Mouse (Mus musculus) Patski (cell line): Measurements from ENCODE around the gene Zfp366. TPM values are rescaled to one million over a fixed set of nuclear protein-coding genes. Genes with fewer than 3 reads are reported as not detected.

ENCODE experiments used
- ATAC-seq: fragments of 100-300 bp; one replicate; pipeline ENCODE4 v1.8.0; 2021
- CTCF ChIA-PET: fragments of 350-600 bp; sonication (Branson Sonifier 250); formaldehyde crosslinking; loops from one replicate; lab custom pipeline; 2022; ENCODE audit warnings: inconsistent platforms; lab: Charles Lee
- POLR2A ChIA-PET: fragments of 350-600 bp; sonication (Branson Sonifier 250); formaldehyde crosslinking; loops from one replicate; lab custom pipeline; 2022; ENCODE audit warnings: antibody characterized with exemption, inconsistent platforms; lab: Charles Lee
- DNase-seq: peaks from one replicate; pipeline ENCODE4 v3.0.0-alpha.2; 2011; ENCODE audit warnings: low read depth, low spot score
- H3K27me3 ChIP-seq: fragments of 371-371 bp; one replicate; pipeline ENCODE4 v1.5.1; 2021
- CTCF ChIP-seq: fragments of 100-300 bp; IDR thresholded peaks from one replicate; pipeline ENCODE4 v1.5.1; 2021
- in situ Hi-C: fragments of 300-500 bp; cut with MboI; formaldehyde crosslinking; loops from 3 replicates; pipeline ENCODE4 v1.11.1; 2018; ENCODE audit warnings: low pct_unique_long_range_greater_than_20kb, mixed read lengths
- polyA plus RNA-seq: library from polyadenylated mRNA; unstranded; gene quantifications from one replicate; pipeline ENCODE4 v1.2.3, GENCODE M21; 2021

Gene Zfp366
- polyA plus RNA-seq, 1 experiment from 2014 or later, result 0.01 TPM

- TF ChIP-seq CTCF, result no peak
- no peak for DNase-seq
- ATAC-seq, result no peak
- ChIA-PET CTCF (interaction anchor here (0.8 to 1.3 kb wide), 2 partner anchors 15 to 39 kb away, joined by 3 read pairs; no protein-coding TSS in a partner anchor), POLR2A (no interaction called here)
- H3K27me3 ChIP-seq, result no peaks in the 10 kb centered on the region
- in situ Hi-C loops, result no loop called here
These were observed 52.5 kb downstream of the Zfp366 start for GRCm38 (mm10) chr13:99237122-99237521.

GRCm38 (mm10) chr13:99237841-99238216 is 53.2 kb downstream of the Zfp366 start:
- in situ Hi-C loops, result no loop called here
- no peak for TF ChIP-seq CTCF
- ChIA-PET CTCF (interaction anchor here (0.8 kb wide), 1 partner anchor 40 kb away, joined by 3 read pairs; no protein-coding TSS in a partner anchor), POLR2A (interaction anchor here (1.0 kb wide), 1 partner anchor 42 kb away, joined by 3 read pairs; no protein-coding TSS in a partner anchor)
- no peaks in the 10 kb centered on the region for H3K27me3 ChIP-seq
- ATAC-seq, result no peak
- DNase-seq, result no peak

GRCm38 (mm10) chr13:99238217-99239160 is 53.9 kb downstream of the Zfp366 start:
- no peak for DNase-seq
- no peak for TF ChIP-seq CTCF
- CTCF ChIA-PET, result no interaction called here

GRCm38 (mm10) chr13:99239161-99239530 is 54.5 kb downstream of the Zfp366 start:
- ChIA-PET POLR2A (no interaction called here), CTCF (no interaction called here)
- ATAC-seq, result no peak
- no peak for TF ChIP-seq CTCF
- H3K27me3 ChIP-seq, result no peaks in the 10 kb centered on the region
- in situ Hi-C loops, result no loop called here
- DNase-seq, result no peak

More at GRCm38 (mm10) chr13:99238217-99239160, 53.9 kb downstream of the Zfp366 start:
- ATAC-seq, result peak; percentile 40
- POLR2A ChIA-PET, result interaction anchor here (1.0 kb wide), 1 partner anchor 43 kb away, joined by 3 read pairs; no protein-coding TSS in a partner anchor
- in situ Hi-C loops, result no loop called here
- H3K27me3 ChIP-seq, result no peaks in the 10 kb centered on the region

GRCm38 (mm10) chr13:99239741-99240140 is 55.1 kb downstream of the Zfp366 start:
- DNase-seq (no peak), ATAC-seq (no peak)
- ChIA-PET CTCF (no interaction called here), POLR2A (no interaction called here)
- in situ Hi-C loops, result no loop called here
- no peak for TF ChIP-seq CTCF
- H3K27me3 ChIP-seq, result no peaks in the 10 kb centered on the region

- in situ Hi-C loops, result no loop called here
- TF ChIP-seq CTCF, result no peak
- H3K27me3 ChIP-seq, result no peaks in the 10 kb centered on the region
- ChIA-PET POLR2A (no interaction called here), CTCF (interaction anchor here (1.3 kb wide), 1 partner anchor 9 kb away, joined by 3 read pairs; no protein-coding TSS in a partner anchor)
- DNase-seq (no peak), ATAC-seq (no peak)
These were observed 57.4 kb downstream of the Zfp366 start for GRCm38 (mm10) chr13:99241984-99242383.

- ChIA-PET CTCF (interaction anchor here (0.9 kb wide), 1 partner anchor 15 kb away, joined by 3 read pairs; no protein-coding TSS in a partner anchor), POLR2A (no interaction called here)
- TF ChIP-seq CTCF, result no peak
- no peaks in the 10 kb centered on the region for H3K27me3 ChIP-seq
- peak; percentile 54 for ATAC-seq
- DNase-seq, result no peak
- in situ Hi-C loops, result no loop called here
These were observed 58.3 kb downstream of the Zfp366 start for GRCm38 (mm10) chr13:99242895-99243294.

GRCm38 (mm10) chr13:99243831-99244230 is 59.2 kb downstream of the Zfp366 start:
- ChIA-PET POLR2A (no interaction called here), CTCF (no interaction called here)
- DNase-seq (no peak), ATAC-seq (no peak)
- in situ Hi-C loops, result no loop called here
- TF ChIP-seq CTCF, result no peak
- H3K27me3 ChIP-seq, result no peaks in the 10 kb centered on the region

- no peaks in the 10 kb centered on the region for H3K27me3 ChIP-seq
- no peak for TF ChIP-seq CTCF
- in situ Hi-C loops, result no loop called here
- no peak for ATAC-seq
- DNase-seq, result no peak
- POLR2A ChIA-PET, result interaction anchor here (0.6 kb wide), 1 partner anchor 306 kb away, joined by 4 read pairs; no protein-coding TSS in a partner anchor
- CTCF ChIA-PET, result no interaction called here
These were observed 59.8 kb downstream of the Zfp366 start for GRCm38 (mm10) chr13:99244471-99244870.

- no peaks in the 10 kb centered on the region for H3K27me3 ChIP-seq
- in situ Hi-C loops, result no loop called here
- no peak for ATAC-seq
- DNase-seq, result no peak
- POLR2A ChIA-PET, result interaction anchor here (0.6 kb wide), 1 partner anchor 306 kb away, joined by 4 read pairs; no protein-coding TSS in a partner anchor
- TF ChIP-seq CTCF, result no peak
- CTCF ChIA-PET, result no interaction called here
These were observed 60.3 kb downstream of the Zfp366 start for GRCm38 (mm10) chr13:99244896-99245295.
